Mouse (Mus musculus) CH12.LX (cell line): ENCODE data around the gene Cnpy4.

Experiments
- CTCF ChIP-seq, 2 experiments: IDR thresholded peaks in 1 of 2; conservative IDR thresholded peaks in 1 of 2; 2 replicates each; pipeline ENCODE4 v1.5.1; 2011 to 2012; ENCODE audit warnings: low read depth in 2 of 2, low read length in 2 of 2, improper control_type of control experiment in 1 of 2, inconsistent platforms in 1 of 2, mild to moderate bottlenecking in 1 of 2, moderate library complexity in 1 of 2
- KAT2A ChIP-seq: IDR thresholded peaks from 2 replicates; pipeline ENCODE4 v1.6.1; 2012; ENCODE audit warnings: low read length, improper control_type of control experiment, inconsistent platforms; ENCODE audit not compliant: insufficient replicate concordance
- MAX ChIP-seq: IDR thresholded peaks from 2 replicates; pipeline ENCODE4 v1.6.1; 2011; ENCODE audit warnings: low read length, improper control_type of control experiment
- ZKSCAN1 ChIP-seq: IDR thresholded peaks from 2 replicates; pipeline ENCODE4 v1.6.1; 2012; ENCODE audit warnings: low read depth, inconsistent platforms, low read length, improper control_type of control experiment, borderline replicate concordance
- ZMIZ1 ChIP-seq: IDR thresholded peaks from 2 replicates; pipeline ENCODE4 v1.6.1; 2012; ENCODE audit warnings: low read depth, mild to moderate bottlenecking, inconsistent platforms, low read length, improper control_type of control experiment

DNA sequence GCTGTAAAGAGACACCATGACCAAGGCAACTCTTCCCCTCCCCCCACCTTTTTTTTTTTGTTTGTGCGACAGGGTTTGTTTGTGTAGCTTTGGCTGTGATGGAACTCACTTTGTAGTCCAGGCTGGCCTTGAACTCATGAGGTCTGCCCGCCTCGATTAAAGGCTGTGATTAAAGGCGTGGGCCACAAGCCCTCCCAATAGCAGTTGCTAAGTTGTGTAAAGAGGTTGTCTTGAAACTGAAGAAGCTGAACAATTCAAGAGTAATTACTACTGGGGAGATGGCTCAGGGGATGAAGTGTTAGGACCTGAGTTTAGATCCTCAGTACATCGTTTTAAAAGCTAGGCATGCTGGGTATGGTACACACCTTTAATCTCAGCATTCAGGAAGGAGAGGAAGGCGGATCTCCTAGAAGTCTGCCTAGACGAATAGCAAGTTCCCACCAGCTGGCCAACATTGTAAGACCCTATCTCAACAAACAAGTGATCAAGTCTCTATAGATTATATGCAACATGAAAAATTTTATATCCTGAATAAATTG, 27.0 kb upstream of the Cnpy4 start:
- TF ChIP-seq KAT2A (no peak), CTCF (conservative IDR thresholded peaks at IDR 0.05 in 1 of 2, IDR thresholded peaks at IDR 0.05 in 1 of 2; ENCODE audit: low read depth in 2 of 2, low read length in 2 of 2) (no peak), MAX (no peak), ZKSCAN1 (no peak), ZMIZ1 (no peak)
